7 mouse cellular contexts compared by ENCODE assay signal in genomic region chr15:102377163-102377543, GRCm38 (mm10). TPM values are rescaled to one million over a fixed set of nuclear protein-coding genes. Genes with fewer than 3 reads are reported as not detected.
DNase-seq lines count a peak whose midpoint lies in the region; ATAC-seq and TF ChIP-seq lines count a peak whose summit lies in the region.

No protein-coding gene starts in this region.

- 0% methylated on average over 7 of the region's 7 CpGs for WGBS in intestine, postnatal 0 days
- 0% methylated on average over 7 of the region's 7 CpGs for WGBS in limb, embryonic 11.5 days
- 1% methylated on average over 7 of the region's 7 CpGs for WGBS in midbrain, embryonic 13.5 days
- under 1% methylated on average over 7 of the region's 7 CpGs for WGBS in small intestine, adult 2 months

- H3K9me3 ChIP-seq in intestine, postnatal 0 days (ENCODE audit: control insufficient read depth): no peaks in the 10 kb centered on the region
- H3K9me3 ChIP-seq in limb, embryonic 11.5 days (ENCODE audit: control insufficient read depth, low read length): no peaks in the 10 kb centered on the region
- H3K9me3 ChIP-seq in midbrain, embryonic 13.5 days: no peaks in the 10 kb centered on the region

- peak; percentile 68 for ATAC-seq in intestine, postnatal 0 days
- ATAC-seq in limb, embryonic 11.5 days (ENCODE audit: insufficient number of reproducible peaks, low FRiP score, low TSS enrichment, low read depth): peak; percentile 66
- ATAC-seq in midbrain, embryonic 13.5 days: peak; percentile 47

- peak overlapping the region; percentile 66 for H3K4me3 ChIP-seq in intestine, postnatal 0 days (ENCODE audit: low read depth, low read length)
- H3K4me3 ChIP-seq in limb, embryonic 11.5 days (ENCODE audit: low read depth, low read length): peak overlapping the region; percentile 37
- H3K4me3 ChIP-seq in midbrain, embryonic 13.5 days (replicated peaks): peak overlapping the region; percentile 60
- H3K4me3 ChIP-seq in small intestine, adult 2 months (ENCODE audit: low read depth, low read length): peak overlapping the region; percentile 70

- peak overlapping the region; percentile 58 for H3K9ac ChIP-seq in intestine, postnatal 0 days (ENCODE audit: low read depth, low read length)
- peak overlapping the region; percentile 60 for H3K9ac ChIP-seq in limb, embryonic 11.5 days (ENCODE audit: low read length)
- peak overlapping the region; percentile 75 for H3K9ac ChIP-seq in midbrain, embryonic 13.5 days (replicated peaks)

- no peaks in the 10 kb centered on the region for H3K27me3 ChIP-seq in intestine, postnatal 0 days (replicated peaks; ENCODE audit: control insufficient read depth, insufficient read depth, low read length)
- no peaks in the 10 kb centered on the region for H3K27me3 ChIP-seq in limb, embryonic 11.5 days (ENCODE audit: control insufficient read depth, insufficient read depth, low read length)
- H3K27me3 ChIP-seq in midbrain, embryonic 13.5 days: peaks cover 8% of the 10 kb centered on the region; the same call in 1 of the 2 replicates
- H3K27me3 ChIP-seq in small intestine, adult 2 months (ENCODE audit: control insufficient read depth, insufficient read depth, low read length): no peaks in the 10 kb centered on the region

- 0 out of 2 replicates have a peak, but pooled peaks cover 4% of the 10 kb centered on the region for H3K4me1 ChIP-seq in intestine, postnatal 0 days (replicated peaks; ENCODE audit: control insufficient read depth, insufficient read depth, low read length)
- peaks cover 14% of the 10 kb centered on the region for H3K4me1 ChIP-seq in limb, embryonic 11.5 days (ENCODE audit: control insufficient read depth, insufficient read depth, low read length)
- peaks cover 19% of the 10 kb centered on the region for H3K4me1 ChIP-seq in midbrain, embryonic 13.5 days (replicated peaks)
- peaks cover 3% of the 10 kb centered on the region for H3K4me1 ChIP-seq in small intestine, adult 2 months (ENCODE audit: control insufficient read depth, insufficient read depth, insufficient read length, low read length)

- peak overlapping the region; percentile 35; the same call in 1 of the 2 replicates for H3K27ac ChIP-seq in intestine, postnatal 0 days (ENCODE audit: low read depth, low read length)
- peak overlapping the region; percentile 36 for H3K27ac ChIP-seq in limb, embryonic 11.5 days (replicated peaks; ENCODE audit: low read depth, low read length)
- peak overlapping the region; percentile 76 for H3K27ac ChIP-seq in midbrain, embryonic 13.5 days
- peak overlapping the region; percentile 24 for H3K27ac ChIP-seq in small intestine, adult 2 months (ENCODE audit: insufficient read depth, low read depth, low read length)

- peak; percentile 97 for TF ChIP-seq CTCF in intestine, postnatal 0 days (IDR thresholded peaks at IDR 0.05; ENCODE audit: low read depth)
- TF ChIP-seq CTCF in small intestine, adult 2 months (IDR thresholded peaks at IDR 0.05; ENCODE audit: extremely low read depth, insufficient read length, insufficient replicate concordance, low read depth, low read length): peak; percentile 94

- H3K36me3 ChIP-seq in intestine, postnatal 0 days (ENCODE audit: control insufficient read depth, insufficient read depth): no peaks in the 10 kb centered on the region
- no peaks in the 10 kb centered on the region; the same call in 1 of the 2 replicates for H3K36me3 ChIP-seq in limb, embryonic 11.5 days (ENCODE audit: control insufficient read depth, insufficient read depth, low read length)
- no peaks in the 10 kb centered on the region for H3K36me3 ChIP-seq in midbrain, embryonic 13.5 days
- no peaks in the 10 kb centered on the region for H3K36me3 ChIP-seq in small intestine, adult 2 months (ENCODE audit: control insufficient read depth, insufficient read depth, low read length)

- TF ChIP-seq POLR2A in small intestine, adult 2 months (IDR thresholded peaks at IDR 0.05; ENCODE audit: low read depth, low read length): no peak

- H3K4me2 ChIP-seq in intestine, postnatal 0 days (replicated peaks; ENCODE audit: low read depth): peak overlapping the region; percentile 99
- peak overlapping the region; percentile 88 for H3K4me2 ChIP-seq in limb, embryonic 11.5 days (ENCODE audit: low read depth, severe bottlenecking)
- H3K4me2 ChIP-seq in midbrain, embryonic 13.5 days (replicated peaks): peak overlapping the region; percentile 96

- peak; percentile 81 to 91 for DNase-seq in adrenal gland, adult 18-20 months (ENCODE audit: low spot score in 2 of 2)
- peak; percentile 92 for DNase-seq in embryo, embryonic 9.5 days (ENCODE audit: extremely low spot score)
- DNase-seq in gastrocnemius, postnatal 4 days (ENCODE audit: low spot score in 2 of 2): peak; percentile 85 to 93
- DNase-seq in limb, embryonic 11.5 days (ENCODE audit: low spot score): peak; percentile 95

RNA-seq across cellular contexts. Expression of gene Sp7, which starts 10.2 kb away (rescaled TPM):
- total RNA-seq in adrenal gland, adult 18-20 months (2021): under 1 TPM in 1 of 2 experiments, not detected in 1; 0.10 TPM
- under 1 TPM; 0.18 to 0.22 TPM for total RNA-seq in gastrocnemius, postnatal 4 days (2021)
- 0.07 and 0.14 TPM in 2 replicates for polyA plus RNA-seq in intestine, postnatal 0 days (2015; fragmentation: Nextera tagmentation; extraction: Ambion mirVana)
- polyA plus RNA-seq in limb, embryonic 11.5 days (2014; fragmentation: Nextera tagmentation; extraction: Ambion mirVana): 1.7 and 2.3 TPM in 2 replicates
- 0.14 and 0.28 TPM in 2 replicates for polyA plus RNA-seq in midbrain, embryonic 13.5 days (2015; fragmentation: Nextera tagmentation; extraction: Ambion mirVana)
- not detected in 2 replicates for polyA plus RNA-seq in small intestine, adult 2 months (2012; rRNA removed)

RNA-seq across cellular contexts. Expression of gene Aaas, which starts 26.6 kb away (rescaled TPM):
- total RNA-seq in adrenal gland, adult 18-20 months (2021): 10 to 100 TPM; 12.0 to 14.7 TPM
- total RNA-seq in gastrocnemius, postnatal 4 days (2021): 10 to 100 TPM; 14.0 to 14.3 TPM
- 15.0 and 16.8 TPM in 2 replicates for polyA plus RNA-seq in intestine, postnatal 0 days (2015; fragmentation: Nextera tagmentation; extraction: Ambion mirVana)
- 115 and 116 TPM in 2 replicates for polyA plus RNA-seq in limb, embryonic 11.5 days (2014; fragmentation: Nextera tagmentation; extraction: Ambion mirVana)
- 41.4 and 44.1 TPM in 2 replicates for polyA plus RNA-seq in midbrain, embryonic 13.5 days (2015; fragmentation: Nextera tagmentation; extraction: Ambion mirVana)
- 10.2 and 20.3 TPM in 2 replicates for polyA plus RNA-seq in small intestine, adult 2 months (2012; rRNA removed)

RNA-seq across cellular contexts. Expression of gene Sp1, which starts 28.8 kb away (rescaled TPM):
- total RNA-seq in adrenal gland, adult 18-20 months (2021): 10 to 100 TPM; 61.1 to 62.1 TPM
- total RNA-seq in gastrocnemius, postnatal 4 days (2021): 10 to 100 TPM; 54.9 to 69.9 TPM
- polyA plus RNA-seq in intestine, postnatal 0 days (2015; fragmentation: Nextera tagmentation; extraction: Ambion mirVana): 5.6 and 5.8 TPM in 2 replicates
- polyA plus RNA-seq in limb, embryonic 11.5 days (2014; fragmentation: Nextera tagmentation; extraction: Ambion mirVana): 11.8 and 13.3 TPM in 2 replicates
- 5.6 TPM in 2 replicates for polyA plus RNA-seq in midbrain, embryonic 13.5 days (2015; fragmentation: Nextera tagmentation; extraction: Ambion mirVana)
- 7.0 and 13.8 TPM in 2 replicates for polyA plus RNA-seq in small intestine, adult 2 months (2012; rRNA removed)

RNA-seq across cellular contexts. Expression of gene Myg1, which starts 45.6 kb away (rescaled TPM):
- 10 to 100 TPM; 48.9 to 54.7 TPM for total RNA-seq in adrenal gland, adult 18-20 months (2021)
- total RNA-seq in gastrocnemius, postnatal 4 days (2021): 10 to 100 TPM; 31.0 to 35.1 TPM
- 35.8 and 41.5 TPM in 2 replicates for polyA plus RNA-seq in intestine, postnatal 0 days (2015; fragmentation: Nextera tagmentation; extraction: Ambion mirVana)
- polyA plus RNA-seq in limb, embryonic 11.5 days (2014; fragmentation: Nextera tagmentation; extraction: Ambion mirVana): 122 and 133 TPM in 2 replicates
- 93.8 and 105 TPM in 2 replicates for polyA plus RNA-seq in midbrain, embryonic 13.5 days (2015; fragmentation: Nextera tagmentation; extraction: Ambion mirVana)
- polyA plus RNA-seq in small intestine, adult 2 months (2012; rRNA removed): 15.9 and 30.0 TPM in 2 replicates

RNA-seq across cellular contexts. Expression of gene Pfdn5, which starts 51.2 kb away (rescaled TPM):
- total RNA-seq in adrenal gland, adult 18-20 months (2021): 100 to 1,000 TPM; 443 to 458 TPM
- total RNA-seq in gastrocnemius, postnatal 4 days (2021): 100 to 1,000 TPM; 331 to 348 TPM
- polyA plus RNA-seq in intestine, postnatal 0 days (2015; fragmentation: Nextera tagmentation; extraction: Ambion mirVana): 339 and 341 TPM in 2 replicates
- polyA plus RNA-seq in limb, embryonic 11.5 days (2014; fragmentation: Nextera tagmentation; extraction: Ambion mirVana): 463 and 490 TPM in 2 replicates
- 472 and 474 TPM in 2 replicates for polyA plus RNA-seq in midbrain, embryonic 13.5 days (2015; fragmentation: Nextera tagmentation; extraction: Ambion mirVana)
- 41.8 and 47.8 TPM in 2 replicates for polyA plus RNA-seq in small intestine, adult 2 months (2012; rRNA removed)

Comparison
In these comparisons a context has a peak if more than half of its experiments do, and no peak if none do; other contexts are left out.
1. Peak in every context shown above with its lines: DNase-seq, ATAC-seq, H3K4me3 ChIP-seq and H3K27ac ChIP-seq.
2. H3K27ac ChIP-seq: peak in every context shown above with its lines; median percentile 76 in midbrain, embryonic 13.5 days; 36 in limb, embryonic 11.5 days; 35 in intestine, postnatal 0 days; 24 in small intestine, adult 2 months.